In the genomic region with DNA sequence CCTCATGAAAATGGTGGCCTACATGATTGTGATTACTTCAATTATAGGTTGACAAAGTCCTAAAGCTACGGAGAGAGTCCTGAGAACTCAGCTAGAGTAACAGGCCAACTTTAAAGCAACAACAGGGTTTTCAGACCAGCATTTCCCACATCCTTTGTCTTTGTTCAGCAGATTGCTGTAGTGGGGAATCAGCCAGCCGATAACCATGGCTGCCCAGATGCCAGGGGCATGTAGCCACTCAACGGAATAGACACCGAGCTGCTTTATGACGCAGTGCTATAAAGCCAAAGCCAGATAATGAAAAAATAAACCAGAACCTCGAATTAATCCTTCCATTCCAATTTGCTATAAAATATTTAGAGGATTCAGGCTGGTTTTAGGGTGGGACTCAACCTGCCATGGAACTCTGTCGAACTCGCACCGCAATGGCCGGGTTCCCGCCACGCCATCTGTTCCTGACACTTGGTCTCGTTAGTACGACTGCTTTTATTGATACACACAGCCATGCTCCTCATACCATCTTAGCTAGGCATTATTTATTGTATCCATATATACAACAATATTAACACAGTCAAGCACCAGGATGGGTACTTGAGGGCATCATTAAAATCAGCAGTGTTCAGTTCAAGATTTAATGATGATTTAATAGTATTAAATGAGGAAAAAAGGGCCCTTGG, we compare ENCODE assay signal across 23 mouse cellular contexts.
A peak's percentile ranks its signal among the peaks of the same experiment; 100 is the strongest.
DNase-seq lines count a peak whose midpoint lies in the region; ATAC-seq and TF ChIP-seq lines count a peak whose summit lies in the region.
"Had no signal": no experiment of that assay in that cellular context is flagged by ENCODE, and none has a peak within 500 bp of the region (broad histone marks: within the 10 kb centered on the region; RNA-seq: fewer than 3 reads in every experiment).

No protein-coding gene starts in this region.

- H3K9ac ChIP-seq in forebrain, embryonic 14.5 days (ENCODE audit: low read length): no peak overlapping the region
- no peak overlapping the region for H3K9ac ChIP-seq in forebrain, postnatal 0 days
- H3K9ac ChIP-seq: embryonic facial prominence, embryonic 12.5 days; heart, embryonic 15.5 days; limb, embryonic 13.5 days; liver, postnatal 0 days; midbrain, embryonic 12.5 days had no signal

- DNase-seq in forebrain, embryonic 14.5 days (ENCODE audit: low spot score): peak; percentile 43
- DNase-seq in forebrain, embryonic 10.5 days (ENCODE audit: extremely low spot score, low spot score): no peak
- peak; percentile 24 for DNase-seq in left cerebral cortex, postnatal 4 days
- DNase-seq in left cerebral cortex, postnatal 36 days (ENCODE audit: low spot score in 2 of 2): no peak
- DNase-seq in forebrain, postnatal 0 days: no peak
- no peak for DNase-seq in thymus, postnatal 25 days
- no peak for DNase-seq in B cell, adult 2 months
- DNase-seq: adrenal gland, postnatal 25 days; embryo, embryonic 11 days; kidney, adult 11 months; kidney, postnatal 25 days; liver, postnatal 0 days; lung, postnatal 36 days; right cerebral cortex, postnatal 4 days; thymus, adult 18-20 months; thymus, postnatal 36 days had no signal

- 78% methylated on average over 14 of the region's 14 CpGs for WGBS in forebrain, embryonic 14.5 days
- WGBS in forebrain, embryonic 10.5 days: 96% methylated on average over 14 of the region's 14 CpGs
- whole genome bisulfite sequencing in forebrain, postnatal 0 days: 62% methylated on average over 14 of the region's 14 CpGs

- no peaks in the 10 kb centered on the region for H3K36me3 ChIP-seq in forebrain, embryonic 14.5 days (ENCODE audit: control insufficient read depth, insufficient read depth, low read length)
- H3K36me3 ChIP-seq in forebrain, embryonic 10.5 days (replicated peaks): no peaks in the 10 kb centered on the region
- H3K36me3 ChIP-seq in forebrain, postnatal 0 days (ENCODE audit: insufficient read depth): no peaks in the 10 kb centered on the region
- H3K36me3 ChIP-seq: embryonic facial prominence, embryonic 12.5 days; heart, embryonic 15.5 days; midbrain, embryonic 12.5 days had no signal

- H3K27ac ChIP-seq in forebrain, embryonic 14.5 days (ENCODE audit: low read depth, low read length): no peak overlapping the region
- H3K27ac ChIP-seq in forebrain, embryonic 10.5 days: no peak overlapping the region
- H3K27ac ChIP-seq in forebrain, postnatal 0 days (ENCODE audit: low read depth, low read length): no peak overlapping the region
- H3K27ac ChIP-seq: embryonic facial prominence, embryonic 12.5 days; heart, embryonic 15.5 days; limb, embryonic 13.5 days; midbrain, embryonic 12.5 days; stomach, postnatal 0 days had no signal

- TF ChIP-seq CTCF in forebrain, postnatal 0 days (IDR thresholded peaks at IDR 0.05; ENCODE audit: low read depth): no peak

- no peak overlapping the region for H3K4me3 ChIP-seq in forebrain, embryonic 14.5 days (ENCODE audit: low read depth, low read length)
- no peak overlapping the region for H3K4me3 ChIP-seq in forebrain, embryonic 10.5 days
- no peak overlapping the region for H3K4me3 ChIP-seq in forebrain, postnatal 0 days (ENCODE audit: low read depth, low read length)
- H3K4me3 ChIP-seq: embryonic facial prominence, embryonic 12.5 days; heart, embryonic 15.5 days; limb, embryonic 13.5 days; midbrain, embryonic 12.5 days had no signal

- no peak overlapping the region for H3K4me2 ChIP-seq in forebrain, embryonic 14.5 days (ENCODE audit: low read length)
- no peak overlapping the region for H3K4me2 ChIP-seq in forebrain, postnatal 0 days (ENCODE audit: low read depth)
- H3K4me2 ChIP-seq: embryonic facial prominence, embryonic 12.5 days; heart, embryonic 15.5 days; limb, embryonic 13.5 days; liver, embryonic 11.5 days; midbrain, embryonic 12.5 days had no signal

- intact Hi-C loops in left cerebral cortex, postnatal 4 days (cut with DNase I): no loop called here
- intact Hi-C loops in left cerebral cortex, postnatal 36 days (cut with DNase I): no loop called here

- H3K9me3 ChIP-seq in forebrain, embryonic 14.5 days (replicated peaks; ENCODE audit: control insufficient read depth, low read length): no peaks in the 10 kb centered on the region
- no peaks in the 10 kb centered on the region for H3K9me3 ChIP-seq in forebrain, embryonic 10.5 days
- H3K9me3 ChIP-seq in forebrain, postnatal 0 days (ENCODE audit: low read length): no peaks in the 10 kb centered on the region
- H3K9me3 ChIP-seq: embryonic facial prominence, embryonic 12.5 days; heart, embryonic 15.5 days; limb, embryonic 13.5 days; midbrain, embryonic 12.5 days had no signal

- H3K27me3 ChIP-seq in forebrain, embryonic 14.5 days (replicated peaks; ENCODE audit: control insufficient read depth, insufficient read depth, low read length): no peaks in the 10 kb centered on the region
- no peaks in the 10 kb centered on the region for H3K27me3 ChIP-seq in forebrain, embryonic 10.5 days (ENCODE audit: poor library complexity, severe bottlenecking)
- H3K27me3 ChIP-seq in forebrain, postnatal 0 days (ENCODE audit: insufficient read depth, low read length): no peaks in the 10 kb centered on the region
- H3K27me3 ChIP-seq: embryonic facial prominence, embryonic 12.5 days; heart, embryonic 15.5 days; limb, embryonic 13.5 days; midbrain, embryonic 12.5 days had no signal

- no peak for ATAC-seq in forebrain, embryonic 14.5 days
- peak; percentile 32 for ATAC-seq in forebrain, postnatal 0 days
- ATAC-seq: inflammation-experienced regulatory T-cells, adult 6 months; liver, postnatal 0 days had no signal

- peaks cover 11% of the 10 kb centered on the region for H3K4me1 ChIP-seq in forebrain, embryonic 14.5 days (ENCODE audit: control insufficient read depth, insufficient read depth, low read length)
- H3K4me1 ChIP-seq in forebrain, embryonic 10.5 days: peaks cover 20% of the 10 kb centered on the region
- peaks cover 2% of the 10 kb centered on the region for H3K4me1 ChIP-seq in forebrain, postnatal 0 days (ENCODE audit: insufficient read depth)

Comparison
In these comparisons a context has a peak if more than half of its experiments do, and no peak if none do; other contexts are left out.
1. DNase-seq: peak in forebrain, embryonic 14.5 days (single experiment) and left cerebral cortex, postnatal 4 days (single experiment); none in forebrain, embryonic 10.5 days (single experiment), left cerebral cortex, postnatal 36 days (0 of 2), forebrain, postnatal 0 days (single experiment), thymus, postnatal 25 days (single experiment) and B cell, adult 2 months (0 of 2).